Mouse (Mus musculus) adrenal gland, postnatal 25 days (tissue): ENCODE results near the gene Kcnj15. TPM values are rescaled to one million over a fixed set of nuclear protein-coding genes. Genes with fewer than 3 reads are reported as not detected.
A peak's percentile ranks its signal among the peaks of the same experiment; 100 is the strongest.

Source experiments
- DNase-seq: peaks from one replicate; pipeline ENCODE4 v3.0.0; 2021; ENCODE audit warnings: mixed read lengths
- total RNA-seq: library from RNA; stranded (reverse); gene quantifications from 2 replicates; pipeline ENCODE4 v1.2.3, GENCODE M21; 2021

Gene Kcnj15
- total RNA-seq, 1 experiment from 2014 or later = 0.88 TPM

- DNase-seq = no peak
These were observed 11.9 kb upstream of the Kcnj15 start for GRCm38 (mm10) chr16:95245499-95245898.

DNA sequence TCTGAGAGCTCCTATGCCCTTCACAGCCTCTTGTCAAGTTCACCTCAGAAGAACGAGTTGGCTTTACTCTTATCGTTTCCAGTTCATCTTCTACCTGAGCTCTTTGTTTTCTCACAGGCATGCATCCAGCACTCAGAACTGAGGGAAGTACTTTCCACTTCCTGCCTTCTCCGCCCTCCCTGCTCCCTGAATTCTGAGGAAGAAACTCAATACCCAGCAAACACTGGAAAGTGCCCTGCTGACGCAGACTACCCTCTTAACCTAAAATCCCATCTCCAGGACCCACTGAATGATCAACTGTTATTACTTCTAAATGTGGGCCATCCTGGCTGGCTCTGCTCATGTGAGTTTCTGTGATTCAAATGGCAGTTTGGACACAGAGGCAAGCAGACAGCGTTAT is 8.7 kb upstream of the Kcnj15 start:
- DNase-seq = no peak

- no peak for DNase-seq
These were observed 710 bp upstream of the Kcnj15 start for GRCm38 (mm10) chr16:95256648-95257047.

- DNase-seq = no peak
These were observed 742 bp downstream of the Kcnj15 start for GRCm38 (mm10) chr16:95258100-95258499.

DNA sequence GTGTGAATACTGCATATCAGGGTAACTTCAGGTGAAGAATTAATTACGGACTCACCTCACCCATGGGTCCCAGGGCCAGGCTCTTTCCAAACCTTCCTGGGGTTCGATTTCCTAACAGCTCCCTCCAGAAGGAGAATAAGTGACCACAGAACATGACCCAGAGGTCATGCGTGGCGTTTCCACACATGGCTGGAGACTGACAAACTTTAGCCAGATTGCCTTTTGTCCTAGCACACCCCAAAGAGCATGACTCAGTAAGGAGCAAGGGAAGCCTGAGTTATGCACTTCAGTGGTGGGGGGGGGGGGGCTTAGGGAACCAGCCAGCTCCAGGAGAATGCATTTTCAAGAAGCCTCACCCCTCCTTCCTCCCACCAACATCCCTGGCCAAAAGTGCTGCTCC is 2.1 kb downstream of the Kcnj15 start:
- no peak for DNase-seq

DNA sequence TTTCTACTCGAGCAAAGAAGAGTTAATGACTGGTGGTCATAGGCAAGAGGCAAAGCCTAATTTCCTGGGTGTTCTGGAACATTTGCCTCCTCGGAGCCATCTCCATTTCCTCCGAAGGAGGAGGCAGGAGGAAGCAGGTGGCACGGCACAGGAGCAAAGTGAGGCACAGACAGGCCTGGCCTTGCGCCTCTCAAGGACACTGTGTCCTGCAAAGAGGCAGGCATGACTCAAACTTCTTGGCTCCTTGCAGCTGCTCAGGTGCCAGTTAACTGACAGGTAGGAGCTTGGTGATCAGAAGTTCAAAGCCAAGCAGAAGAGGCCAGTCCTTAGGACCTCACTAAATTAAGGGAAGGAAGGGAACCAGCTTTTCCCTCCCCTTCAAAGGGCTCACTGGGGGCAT is 3.3 kb downstream of the Kcnj15 start:
- no peak for DNase-seq

GRCm38 (mm10) chr16:95261807-95262206 is 4.4 kb downstream of the Kcnj15 start:
- no peak for DNase-seq

GRCm38 (mm10) chr16:95262706-95263363 is 5.5 kb downstream of the Kcnj15 start:
- no peak for DNase-seq

- no peak for DNase-seq
These were observed 7.0 kb downstream of the Kcnj15 start for GRCm38 (mm10) chr16:95264324-95264723.

- no peak for DNase-seq
These were observed 10.3 kb downstream of the Kcnj15 start for GRCm38 (mm10) chr16:95267481-95268183.

GRCm38 (mm10) chr16:95269610-95270009 is 12.3 kb downstream of the Kcnj15 start:
- DNase-seq = no peak

DNA sequence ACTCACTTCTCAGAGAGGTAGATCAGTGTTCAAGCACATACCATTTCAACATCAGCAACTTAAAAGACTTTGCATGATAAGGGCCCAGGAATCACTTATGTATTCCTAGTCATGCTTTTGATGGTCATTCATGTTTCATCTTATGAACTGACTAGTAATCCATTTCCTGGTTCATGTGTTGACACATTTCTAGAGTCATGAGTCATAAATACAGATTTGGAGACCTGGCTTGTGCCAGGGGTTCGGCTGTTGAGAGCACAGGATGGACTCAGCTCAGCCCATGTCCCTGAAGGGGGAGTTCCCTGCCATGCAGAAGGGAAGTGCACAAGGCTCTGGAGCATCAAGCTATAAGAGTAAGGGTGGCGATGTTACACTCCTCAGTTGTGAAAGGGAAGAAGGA is 15.7 kb downstream of the Kcnj15 start:
- no peak for DNase-seq

DNA sequence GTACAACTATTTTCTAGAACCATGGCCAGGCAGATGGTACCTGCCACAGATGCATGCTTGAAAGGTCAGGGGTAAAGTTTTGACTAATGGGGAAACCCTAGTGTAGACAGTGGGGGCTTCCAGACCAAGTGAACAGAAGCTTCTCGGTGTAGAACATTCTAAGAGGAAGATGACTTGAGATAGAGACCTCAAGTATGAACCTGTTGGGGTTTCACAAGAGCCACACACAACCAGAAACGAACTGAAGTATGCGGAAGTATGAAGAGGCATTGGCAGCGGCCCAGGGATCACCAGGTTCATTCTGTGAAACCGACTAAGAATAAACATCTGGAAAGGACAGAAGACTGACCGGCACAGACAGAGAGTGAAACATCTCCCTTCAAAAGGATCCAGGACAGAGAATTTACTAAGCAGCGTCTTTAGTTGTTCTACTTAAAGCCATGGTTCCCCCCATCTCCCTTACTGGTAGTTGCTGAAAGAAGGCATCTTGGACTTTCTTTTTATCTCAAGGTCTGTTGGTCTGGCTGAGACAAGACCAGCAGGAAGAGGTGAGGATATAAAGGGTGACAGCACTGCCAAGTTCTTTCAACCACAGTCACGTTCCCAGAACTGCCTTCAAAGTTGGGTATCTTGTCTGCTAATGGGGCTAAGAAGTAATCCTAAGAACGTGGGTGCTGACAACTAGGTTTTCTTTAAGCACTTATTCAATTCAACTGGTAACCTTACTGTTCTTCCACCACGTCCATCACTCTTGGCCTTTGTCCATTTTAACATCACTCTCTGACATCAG is 18.6 kb downstream of the Kcnj15 start:
- no peak for DNase-seq

- no peak for DNase-seq
These were observed 21.7 kb downstream of the Kcnj15 start for GRCm38 (mm10) chr16:95279015-95279414.

- DNase-seq = no peak
These were observed 23.0 kb downstream of the Kcnj15 start for GRCm38 (mm10) chr16:95280338-95280737.

- DNase-seq = no peak
These were observed 26.0 kb downstream of the Kcnj15 start for GRCm38 (mm10) chr16:95283369-95283768.

DNA sequence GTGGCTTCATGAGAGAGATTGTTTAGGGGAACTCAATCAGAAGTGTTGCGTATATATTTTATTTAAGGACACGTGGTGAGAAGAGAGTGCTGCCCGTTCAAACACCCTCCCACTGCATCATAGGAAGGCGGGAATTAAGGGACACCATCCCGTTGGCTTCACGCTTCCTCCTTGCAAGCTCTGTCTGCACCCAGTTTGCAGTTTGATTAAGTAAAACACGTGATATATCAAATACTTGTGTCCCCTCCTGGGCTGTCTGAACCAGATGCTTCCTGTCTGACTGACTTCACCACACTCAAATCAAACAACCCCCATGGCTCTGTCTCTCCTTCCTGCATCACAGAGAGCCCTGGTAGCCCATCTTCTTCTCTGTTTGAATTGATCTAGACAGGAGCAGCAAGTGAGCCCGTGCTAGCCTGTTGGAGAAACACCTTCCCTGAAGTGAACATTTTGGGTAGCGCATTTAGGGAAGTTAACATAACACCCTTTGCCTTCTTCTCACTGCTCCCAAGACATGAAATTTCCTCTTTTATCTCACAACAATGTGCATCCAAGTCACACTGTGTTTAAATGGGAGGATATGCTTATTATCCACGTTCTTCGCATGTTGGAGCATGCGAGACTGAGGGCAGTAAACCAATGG is 26.8 kb downstream of the Kcnj15 start:
- no peak for DNase-seq

DNA sequence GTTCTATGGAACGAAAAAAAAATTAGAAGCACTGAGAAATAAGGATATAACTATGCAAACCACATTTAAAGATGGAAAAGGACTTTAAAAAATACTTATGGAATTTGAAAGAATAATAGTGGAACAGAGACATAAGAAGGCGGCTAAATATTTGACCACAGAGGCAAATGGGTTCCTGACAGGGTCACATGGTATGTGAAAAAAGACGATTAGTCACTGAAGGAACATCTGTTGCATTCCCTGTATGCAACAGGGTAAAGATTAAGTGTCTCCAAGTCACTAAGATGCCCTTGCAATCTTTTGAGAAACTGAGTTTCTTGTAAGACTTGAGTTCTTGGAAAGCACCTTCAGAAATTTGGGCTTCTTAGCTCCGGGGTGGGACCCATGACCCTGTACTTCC is 27.7 kb downstream of the Kcnj15 start:
- DNase-seq = no peak

- no peak for DNase-seq
These were observed 28.4 kb downstream of the Kcnj15 start for GRCm38 (mm10) chr16:95285767-95286166.

- DNase-seq = no peak
These were observed 30.3 kb downstream of the Kcnj15 start for GRCm38 (mm10) chr16:95287656-95288055.

- no peak for DNase-seq
These were observed 32.0 kb downstream of the Kcnj15 start for GRCm38 (mm10) chr16:95289375-95289774.

DNA sequence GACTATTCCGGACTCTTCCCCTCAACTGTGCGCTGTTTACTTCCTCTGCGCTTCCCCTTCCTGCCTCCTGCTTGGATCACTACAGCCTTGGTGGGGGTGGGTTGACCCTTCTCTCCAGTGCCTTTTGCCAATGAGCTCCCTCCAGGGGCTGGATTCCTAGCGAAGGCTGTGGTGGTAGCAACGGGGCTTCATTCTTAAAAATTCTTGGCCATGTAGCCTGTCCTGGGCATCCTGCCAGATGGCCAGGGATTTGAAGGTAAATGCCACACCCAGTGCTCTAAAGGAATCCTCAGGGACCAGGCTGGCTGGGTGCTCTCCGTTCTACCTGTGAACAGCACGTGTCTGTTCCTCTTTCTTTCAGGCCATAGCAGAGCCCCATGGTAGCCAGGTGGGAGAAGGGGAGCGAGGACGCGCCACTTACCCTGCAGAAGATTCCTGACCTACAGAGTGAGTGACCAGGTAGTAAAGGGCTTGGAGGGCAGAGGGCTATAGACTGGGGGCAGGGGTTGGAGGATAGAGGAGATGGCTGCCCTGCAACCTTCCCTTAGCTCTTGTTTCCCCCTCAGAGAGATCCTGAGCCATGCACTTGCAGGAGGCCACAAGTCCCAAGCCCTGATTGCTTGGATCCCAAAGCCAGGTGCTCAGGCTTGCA is 34.2 kb downstream of the Kcnj15 start:
- DNase-seq = peak; percentile 13
